Mouse (Mus musculus) mouse embryonic stem cell (cell line): ENCODE measurements around the gene Vmo1.

Experiments
- in situ Hi-C, 2 experiments: fragments of 300-500 bp; cut with MboI; formaldehyde crosslinking; loops; 1 replicate in 1 of 2; 3 replicates in 1 of 2; pipeline ENCODE4 v1.14.3; 2019 to 2020; ENCODE audit warnings: low sequenced_read_pairs in 2 of 2, low pct_unique_long_range_greater_than_20kb in 1 of 2, mixed read lengths in 1 of 2; ENCODE audit not compliant: unreplicated experiment in 1 of 2

The Vmo1 gene

DNA sequence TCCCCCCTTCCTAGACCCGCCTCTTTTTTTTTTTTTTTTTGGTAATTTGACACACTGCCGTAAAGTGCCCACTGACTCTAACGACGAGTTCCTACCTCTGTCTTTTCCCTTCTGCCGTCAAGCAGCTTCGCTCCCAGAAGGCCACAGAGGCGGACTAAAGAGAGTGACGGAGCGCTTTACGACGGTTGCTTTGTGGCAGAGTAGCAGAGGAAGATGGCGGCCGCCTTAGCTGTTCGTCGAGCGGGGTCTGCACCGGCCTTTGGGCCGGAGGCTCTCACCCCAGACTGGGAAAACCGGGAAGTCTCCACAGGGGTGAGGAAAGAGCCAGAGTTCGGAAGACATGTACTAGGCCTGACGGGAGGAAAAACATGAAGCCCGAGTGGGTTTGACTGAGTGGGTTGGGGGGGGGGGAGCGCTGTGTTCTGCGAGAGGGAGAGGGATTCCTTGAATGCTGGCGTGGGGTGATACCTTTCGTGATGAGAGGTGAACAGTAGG is 10.8 kb upstream of the Vmo1 start, which contains the start of gene Psmb6:
Gene Psmb6, plus strand, starts transcription at position 184 of the 495 bp plus-strand sequence.
- in situ Hi-C loops: loop anchor here (5.0 to 10.0 kb wide), 2 partner anchors 90 to 92 kb away; partner anchors contain the start of genes 4930544D05Rik (in 2 of the 2) and Chrne (in 2 of the 2)

GRCm38 (mm10) chr11:70524782-70525181 is 10.4 kb upstream of the Vmo1 start:
- in situ Hi-C loops: loop anchor here (5.0 to 10.0 kb wide), 2 partner anchors 90 to 93 kb away; partner anchors contain the start of genes 4930544D05Rik (in 2 of the 2) and Chrne (in 2 of the 2)

GRCm38 (mm10) chr11:70523306-70523989 is 9.0 kb upstream of the Vmo1 start:
- in situ Hi-C loops: loop anchor here in 1 of 2 experiments (10.0 kb wide), 1 partner anchor 91 kb away; the partner anchor contains the start of genes 4930544D05Rik and Chrne

DNA sequence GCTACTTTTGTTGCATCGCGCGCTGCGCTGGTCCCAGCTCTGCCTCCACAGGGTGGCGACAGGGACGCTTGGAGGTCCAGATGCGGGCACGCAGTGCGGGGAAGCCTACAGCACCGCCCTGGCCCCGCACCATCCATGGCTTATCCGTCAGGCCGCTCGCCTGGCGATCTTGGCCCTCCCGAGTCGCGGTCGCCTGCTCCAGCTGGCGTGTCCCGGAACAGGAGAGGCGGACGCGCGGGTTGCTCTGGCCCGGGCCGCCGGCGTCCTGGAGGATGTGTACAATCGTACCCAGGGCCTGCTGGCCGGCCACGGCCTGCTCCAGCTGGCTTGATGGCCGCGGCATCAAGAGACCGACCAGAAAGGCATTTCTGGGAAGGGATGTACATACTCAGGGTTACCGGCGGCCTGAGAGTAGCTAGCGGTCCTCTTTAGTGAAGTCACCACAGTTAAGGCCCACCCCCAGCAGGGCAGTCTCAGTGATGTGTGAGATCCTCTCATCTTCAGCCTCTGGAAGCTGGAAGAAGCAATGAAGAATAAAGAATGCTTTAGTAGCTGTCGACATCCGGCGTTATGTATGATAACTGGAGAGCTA is 5.9 kb upstream of the Vmo1 start:
- in situ Hi-C loops: loop anchor here in 1 of 2 experiments (10.0 kb wide), 1 partner anchor 95 kb away; the partner anchor contains the start of genes 4930544D05Rik and Chrne

DNA sequence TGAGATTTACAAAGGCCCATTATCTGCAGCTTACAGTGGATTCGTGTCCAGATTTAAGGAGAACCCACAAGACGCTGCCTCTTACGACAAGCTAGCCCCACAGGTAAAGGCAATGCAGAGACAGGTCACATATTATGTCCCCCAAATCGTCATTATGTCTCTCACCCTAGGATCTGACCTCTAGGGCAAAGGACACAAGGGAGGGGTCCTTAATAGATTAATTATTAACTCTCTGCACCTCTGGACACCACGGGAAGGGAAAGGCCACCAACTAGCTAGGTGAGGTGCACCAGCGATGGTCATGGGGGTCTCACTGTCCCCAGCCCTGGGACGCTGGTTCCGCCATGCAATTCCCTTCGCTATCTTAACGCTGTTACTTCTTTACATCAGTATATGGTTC is 4.5 kb upstream of the Vmo1 start, which contains the start of gene Gltpd2:
Gene Gltpd2, plus strand, starts transcription at position 274 of the 400 bp plus-strand sequence.
- in situ Hi-C loops: no loop called here

DNA sequence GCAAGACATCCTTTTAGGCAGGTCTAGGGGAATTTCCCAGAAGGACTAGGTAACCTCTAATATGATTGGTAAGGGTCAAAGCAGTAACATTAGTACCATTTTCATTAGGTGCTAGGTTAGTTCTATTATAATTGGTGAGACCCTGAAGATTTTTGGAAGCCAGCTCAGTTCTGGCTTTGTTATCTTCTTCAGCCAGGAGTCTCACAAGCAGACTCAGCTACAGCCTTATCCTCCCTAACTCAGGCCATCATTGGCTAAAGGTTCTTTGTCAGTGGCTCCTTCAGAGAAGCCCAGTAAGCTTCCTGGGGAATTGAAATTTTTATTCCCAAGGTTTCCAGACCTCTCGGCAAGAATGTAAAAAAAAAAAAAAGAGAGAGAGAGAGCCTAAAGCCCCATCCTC is 4.0 kb upstream of the Vmo1 start:
- in situ Hi-C loops: no loop called here

GRCm38 (mm10) chr11:70516352-70516751 is 1.9 kb upstream of the Vmo1 start:
- in situ Hi-C loops: no loop called here

GRCm38 (mm10) chr11:70513520-70513919 is 896 bp downstream of the Vmo1 start:
- in situ Hi-C loops: no loop called here

GRCm38 (mm10) chr11:70512709-70513342 is 1.6 kb downstream of the Vmo1 start:
- in situ Hi-C loops: no loop called here

DNA sequence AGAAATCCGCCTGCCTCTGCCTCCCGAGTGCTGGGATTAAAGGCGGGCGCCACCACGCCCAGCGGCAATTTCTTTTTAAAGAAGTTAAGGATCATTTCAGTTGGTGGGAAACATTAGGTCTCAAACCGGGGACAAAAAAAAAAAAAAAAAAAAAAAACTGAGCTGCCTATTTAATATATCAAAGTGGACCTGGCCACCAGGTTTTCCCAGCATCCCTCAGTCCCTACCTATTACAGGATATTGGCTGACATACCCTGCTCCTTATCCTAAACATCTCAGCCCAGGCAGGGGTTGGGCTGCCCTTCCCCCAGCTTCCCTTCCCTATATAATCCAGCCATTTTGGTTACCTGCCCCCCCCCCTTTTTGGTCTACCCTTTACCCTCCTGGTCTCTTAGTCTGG is 2.6 kb downstream of the Vmo1 start:
- in situ Hi-C loops: no loop called here

DNA sequence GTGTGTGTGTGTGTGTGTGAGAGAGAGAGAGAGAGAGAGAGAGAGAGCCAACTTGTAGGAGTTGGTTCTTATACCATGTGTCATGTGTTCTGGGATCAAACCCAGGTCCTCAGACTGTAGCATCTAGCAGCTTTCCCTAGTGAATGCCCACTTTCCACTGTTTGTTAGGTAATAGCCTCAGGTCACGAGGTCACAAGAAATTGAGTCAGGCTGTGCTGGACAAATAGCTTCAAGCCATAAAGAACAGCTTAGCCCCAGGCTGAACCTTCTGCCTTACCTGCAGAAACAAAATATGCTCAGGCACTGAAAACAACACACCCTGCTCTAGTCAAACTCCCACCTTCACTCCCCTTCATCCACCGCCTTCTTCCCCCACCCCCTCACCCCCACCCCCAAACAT is 3.2 kb downstream of the Vmo1 start:
- in situ Hi-C loops: no loop called here

- in situ Hi-C loops: loop anchor here in 1 of 2 experiments (10.0 kb wide), 2 partner anchors 185 to 245 kb away; partner anchors contain the start of gene Alox12e
Measured at GRCm38 (mm10) chr11:70509753-70510564, 4.5 kb downstream of the Vmo1 start.

- in situ Hi-C loops: loop anchor here in 1 of 2 experiments (10.0 kb wide), 2 partner anchors 182 to 248 kb away; partner anchors contain the start of gene Alox12e
Measured at GRCm38 (mm10) chr11:70506962-70507515, 7.4 kb downstream of the Vmo1 start.

- in situ Hi-C loops: loop anchor here in 1 of 2 experiments (10.0 kb wide), 2 partner anchors 182 to 248 kb away; partner anchors contain the start of gene Alox12e
Measured at GRCm38 (mm10) chr11:70506385-70506784, 8.0 kb downstream of the Vmo1 start.

DNA sequence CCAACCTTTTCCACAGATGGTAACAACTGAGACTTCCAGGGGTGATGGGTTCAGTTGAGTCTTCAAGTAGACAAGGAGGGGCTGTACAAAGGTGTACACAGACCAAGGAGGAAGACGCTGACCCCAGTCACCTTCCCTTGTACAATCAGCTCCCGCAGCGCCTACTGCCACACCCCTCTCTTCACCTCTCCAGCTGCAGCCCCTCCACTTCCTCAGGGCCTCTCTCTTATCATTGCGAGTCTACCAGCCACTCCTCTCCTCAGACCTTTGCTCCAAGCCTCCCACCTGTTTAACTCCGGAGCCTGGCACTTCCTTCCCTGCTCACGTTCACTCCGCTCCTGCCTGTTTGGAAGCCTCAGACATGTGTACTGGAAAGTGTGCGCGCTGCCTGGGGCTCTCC is 9.4 kb downstream of the Vmo1 start, which contains the start of gene Tm4sf5:
Gene Tm4sf5, plus strand, starts transcription at position 275 of the 400 bp plus-strand sequence.
- in situ Hi-C loops: loop anchor here (5.0 to 10.0 kb wide), 3 partner anchors 88 to 250 kb away; partner anchors contain the start of gene Alox12e (in 1 of the 2)

GRCm38 (mm10) chr11:70502018-70502417 is 12.4 kb downstream of the Vmo1 start:
- in situ Hi-C loops: loop anchor here (5.0 to 10.0 kb wide), 3 partner anchors 85 to 253 kb away; partner anchors contain the start of gene Alox12e (in 1 of the 2)

GRCm38 (mm10) chr11:70500476-70500812 is 14.0 kb downstream of the Vmo1 start:
- in situ Hi-C loops: loop anchor here (5.0 to 10.0 kb wide), 3 partner anchors 83 to 254 kb away; partner anchors contain the start of gene Alox12e (in 1 of the 2)
